22 mouse cellular contexts compared by ENCODE assay signal in genomic region chr16:39746041-39746736, GRCm38 (mm10).
A peak's percentile ranks its signal among the peaks of the same experiment; 100 is the strongest.
DNase-seq lines count a peak whose midpoint lies in the region; ATAC-seq lines count a peak whose summit lies in the region.
"Had no signal": no experiment of that assay in that cellular context is flagged by ENCODE, and none has a peak within 500 bp of the region (broad histone marks: within the 10 kb centered on the region; RNA-seq: fewer than 3 reads in every experiment).

No protein-coding gene starts in this region.

- H3K4me3 ChIP-seq in embryonic facial prominence, embryonic 14.5 days (ENCODE audit: low read depth, low read length) = no peak overlapping the region
- no peak overlapping the region for H3K4me3 ChIP-seq in embryonic facial prominence, embryonic 10.5 days
- H3K4me3 ChIP-seq in kidney, embryonic 16.5 days (ENCODE audit: low read length) = no peak overlapping the region
- H3K4me3 ChIP-seq: embryonic facial prominence, embryonic 13.5 days; gastrocnemius, adult 2 months; heart, embryonic 13.5 days; hindbrain, embryonic 12.5 days had no signal

- H3K9ac ChIP-seq in embryonic facial prominence, embryonic 14.5 days (ENCODE audit: low read depth, low read length) = no peak overlapping the region
- no peak overlapping the region for H3K9ac ChIP-seq in kidney, embryonic 16.5 days (replicated peaks; ENCODE audit: low read length)
- H3K9ac ChIP-seq: embryonic facial prominence, embryonic 13.5 days; heart, embryonic 13.5 days; hindbrain, embryonic 12.5 days had no signal

- WGBS in embryonic facial prominence, embryonic 14.5 days = 46% methylated on average over 5 of the region's 5 CpGs
- 83% methylated on average over 5 of the region's 5 CpGs for WGBS in embryonic facial prominence, embryonic 10.5 days
- WGBS in kidney, embryonic 16.5 days = 45% methylated on average over 5 of the region's 5 CpGs

- no peak for ATAC-seq in embryonic facial prominence, embryonic 14.5 days (ENCODE audit: low read depth)
- peak; percentile 78 for ATAC-seq in kidney, embryonic 16.5 days (ENCODE audit: low FRiP score, low TSS enrichment)
- ATAC-seq: CD4-positive, CD25-positive, alpha-beta regulatory T cell, adult 4 months; forebrain, embryonic 14.5 days had no signal

- no peaks in the 10 kb centered on the region for H3K27me3 ChIP-seq in embryonic facial prominence, embryonic 14.5 days (replicated peaks; ENCODE audit: control insufficient read depth, insufficient read depth, low read length)
- no peaks in the 10 kb centered on the region for H3K27me3 ChIP-seq in embryonic facial prominence, embryonic 10.5 days (replicated peaks; ENCODE audit: low read depth, poor library complexity, severe bottlenecking)
- H3K27me3 ChIP-seq in kidney, embryonic 16.5 days (ENCODE audit: insufficient read depth, low read length) = 0 out of 2 replicates have a peak, but pooled peaks cover 3% of the 10 kb centered on the region
- H3K27me3 ChIP-seq: embryonic facial prominence, embryonic 13.5 days; heart, embryonic 13.5 days; hindbrain, embryonic 12.5 days had no signal

- H3K9me3 ChIP-seq in embryonic facial prominence, embryonic 14.5 days (ENCODE audit: control insufficient read depth, low read length) = no peaks in the 10 kb centered on the region
- H3K9me3 ChIP-seq in embryonic facial prominence, embryonic 10.5 days = no peaks in the 10 kb centered on the region
- no peaks in the 10 kb centered on the region for H3K9me3 ChIP-seq in kidney, embryonic 16.5 days (ENCODE audit: low read length)
- H3K9me3 ChIP-seq: embryonic facial prominence, embryonic 13.5 days; G1E; heart, embryonic 13.5 days; hindbrain, embryonic 12.5 days had no signal

- no peaks in the 10 kb centered on the region for H3K4me1 ChIP-seq in embryonic facial prominence, embryonic 14.5 days (ENCODE audit: control insufficient read depth, insufficient read depth, low read length)
- H3K4me1 ChIP-seq in embryonic facial prominence, embryonic 10.5 days = no peaks in the 10 kb centered on the region
- H3K4me1 ChIP-seq in kidney, embryonic 16.5 days (ENCODE audit: insufficient read depth, low read length) = no peaks in the 10 kb centered on the region
- H3K4me1 ChIP-seq: heart, embryonic 13.5 days; hindbrain, embryonic 12.5 days had no signal

- H3K36me3 ChIP-seq in embryonic facial prominence, embryonic 14.5 days (ENCODE audit: control insufficient read depth, insufficient read depth, low read length) = no peaks in the 10 kb centered on the region
- H3K36me3 ChIP-seq in embryonic facial prominence, embryonic 10.5 days (replicated peaks) = no peaks in the 10 kb centered on the region
- H3K36me3 ChIP-seq in kidney, embryonic 16.5 days (ENCODE audit: insufficient read depth, low read length) = no peaks in the 10 kb centered on the region
- H3K36me3 ChIP-seq: embryonic facial prominence, embryonic 13.5 days; G1E; heart, embryonic 13.5 days; hindbrain, embryonic 12.5 days had no signal

- peak; percentile 54 for DNase-seq in embryonic facial prominence, embryonic 14.5 days (ENCODE audit: low spot score)
- no peak for DNase-seq in embryonic facial prominence, embryonic 10.5 days (ENCODE audit: low spot score)
- no peak for DNase-seq in kidney, adult 8-10 months
- DNase-seq in kidney, postnatal 14 days = peak; percentile 37
- DNase-seq in urinary bladder, postnatal 4 days (ENCODE audit: low spot score in 2 of 2) = no peak
- DNase-seq in right cerebral cortex, postnatal 10 days (ENCODE audit: low spot score in 2 of 2) = no peak
- DNase-seq: adrenal gland, postnatal 10 days; B cell, adult 2 months; cerebellum, adult 11-12 months; cerebellum, adult 9-10 months; cerebellum, postnatal 25 days; gastrocnemius, adult 2 months; gastrocnemius, postnatal 36 days; heart, adult 11 months; heart, postnatal 4 days had no signal

- H3K27ac ChIP-seq in embryonic facial prominence, embryonic 14.5 days (replicated peaks; ENCODE audit: low read depth, low read length) = no peak overlapping the region
- no peak overlapping the region for H3K27ac ChIP-seq in embryonic facial prominence, embryonic 10.5 days (replicated peaks)
- H3K27ac ChIP-seq in kidney, embryonic 16.5 days (ENCODE audit: low read length) = no peak overlapping the region
- H3K27ac ChIP-seq: embryonic facial prominence, embryonic 13.5 days; gastrocnemius, adult 2 months; heart, embryonic 13.5 days; hindbrain, embryonic 12.5 days had no signal

- H3K4me2 ChIP-seq in embryonic facial prominence, embryonic 14.5 days (ENCODE audit: low read depth, low read length) = no peak overlapping the region
- H3K4me2 ChIP-seq in kidney, embryonic 16.5 days (replicated peaks; ENCODE audit: low read depth, low read length) = no peak overlapping the region
- H3K4me2 ChIP-seq: embryonic facial prominence, embryonic 13.5 days; heart, embryonic 13.5 days; hindbrain, embryonic 12.5 days had no signal

Comparison
In these comparisons a context has a peak if more than half of its experiments do, and no peak if none do; other contexts are left out.
1. DNase-seq: peak in embryonic facial prominence, embryonic 14.5 days (single experiment) and kidney, postnatal 14 days (single experiment); none in embryonic facial prominence, embryonic 10.5 days (single experiment), kidney, adult 8-10 months (0 of 2), urinary bladder, postnatal 4 days (0 of 2) and right cerebral cortex, postnatal 10 days (0 of 2).